Mouse (Mus musculus) hindbrain, embryonic 14.5 days (tissue): ENCODE measurements at regions not wholly inside any gene's neighbourhood (a gene's known extent, or its start where the extent isn't known, plus 50 kb on each side); places are given as distances from the start of the nearest gene placed in this dataset.

Source experiments
- ATAC-seq: fragments of 200-750 bp; cut with Nextera tagmentation; 2 replicates; pipeline ENCODE4 v1.8.0; 2017; ENCODE audit warnings: moderate number of reproducible peaks, mild to moderate bottlenecking, moderate TSS enrichment, moderate library complexity; ENCODE audit not compliant: low FRiP score
- DNase-seq: peaks from one replicate; pipeline ENCODE4 v3.0.0-alpha.2; 2015; ENCODE audit warnings: low spot score
- H3K27ac ChIP-seq: fragments of 300-500 bp; sonication (generic); 2 replicates; pipeline ENCODE4 v1.5.1; 2014; ENCODE audit warnings: mild to moderate bottlenecking, moderate library complexity
- H3K27me3 ChIP-seq: fragments of 300-500 bp; sonication (generic); 2 replicates; pipeline ENCODE4 v1.6.1; 2014; ENCODE audit warnings: mild to moderate bottlenecking, low read length, mixed read lengths; ENCODE audit not compliant: control insufficient read depth, insufficient read depth
- H3K36me3 ChIP-seq: fragments of 300-500 bp; sonication (generic); replicated peaks from 2 replicates; pipeline ENCODE4 v1.6.1; 2014; ENCODE audit not compliant: control insufficient read depth, insufficient read depth
- H3K4me1 ChIP-seq: fragments of 300-500 bp; sonication (generic); replicated peaks from 2 replicates; pipeline ENCODE4 v1.6.1; 2014; ENCODE audit warnings: antibody characterized with exemption, low read length, mixed read lengths; ENCODE audit not compliant: control insufficient read depth, insufficient read depth
- H3K4me2 ChIP-seq: fragments of 300-500 bp; sonication (generic); replicated peaks from 2 replicates; pipeline ENCODE4 v1.6.1; 2014; ENCODE audit warnings: mild to moderate bottlenecking, moderate library complexity
- H3K4me3 ChIP-seq: fragments of 300-500 bp; sonication (generic); replicated peaks from 2 replicates; pipeline ENCODE4 v1.5.1; 2014; ENCODE audit warnings: mild to moderate bottlenecking, low read length
- H3K9ac ChIP-seq: fragments of 300-500 bp; sonication (generic); 2 replicates; pipeline ENCODE4 v1.6.1; 2014
- H3K9me3 ChIP-seq: fragments of 300-500 bp; sonication (generic); 2 replicates; pipeline ENCODE4 v1.6.1; 2016; ENCODE audit warnings: low read length; ENCODE audit not compliant: control insufficient read depth
- WGBS: fragments of 180-500 bp; shearing (Covaris S2); extraction: QIAGEN DNeasy Blood & Tissue Kit; methylation state at CpG from one replicate; pipeline ENCODE4 v1.1.7; 2014; 5-methylcytosine and 5-hydroxymethylcytosine counted together

DNA sequence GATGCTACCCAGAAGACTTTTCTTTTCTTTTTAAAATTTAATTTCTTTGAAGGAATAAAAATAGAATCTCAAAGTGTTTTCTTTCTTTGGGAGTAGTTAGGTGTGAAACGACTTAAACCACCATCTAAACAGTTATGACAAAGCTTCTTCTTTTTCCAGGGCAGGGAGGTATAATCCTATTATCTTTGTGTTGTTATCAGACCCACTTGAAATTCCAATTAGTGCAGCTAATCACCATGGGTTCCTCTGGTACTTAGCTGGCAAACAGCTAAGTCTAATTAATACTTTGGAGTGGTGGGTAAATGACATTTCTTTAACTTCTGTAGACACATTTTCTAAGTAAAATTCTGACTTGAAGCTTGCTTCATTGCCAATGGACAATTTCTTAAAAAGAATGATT, 185.3 kb downstream of the Olfm4 start:
- H3K4me2 ChIP-seq = no peak overlapping the region
- ATAC-seq (no peak), DNase-seq (no peak)
- no peak overlapping the region for H3K9ac ChIP-seq
- no peaks in the 10 kb centered on the region for H3K36me3 ChIP-seq
- H3K4me3 ChIP-seq = no peak overlapping the region
- H3K9me3 ChIP-seq = no peaks in the 10 kb centered on the region
- H3K4me1 ChIP-seq = peaks cover 21% of the 10 kb centered on the region
- H3K27me3 ChIP-seq = no peaks in the 10 kb centered on the region
- H3K27ac ChIP-seq = no peak overlapping the region
- WGBS = 50% methylated on average over 1 of the region's 1 CpGs

DNA sequence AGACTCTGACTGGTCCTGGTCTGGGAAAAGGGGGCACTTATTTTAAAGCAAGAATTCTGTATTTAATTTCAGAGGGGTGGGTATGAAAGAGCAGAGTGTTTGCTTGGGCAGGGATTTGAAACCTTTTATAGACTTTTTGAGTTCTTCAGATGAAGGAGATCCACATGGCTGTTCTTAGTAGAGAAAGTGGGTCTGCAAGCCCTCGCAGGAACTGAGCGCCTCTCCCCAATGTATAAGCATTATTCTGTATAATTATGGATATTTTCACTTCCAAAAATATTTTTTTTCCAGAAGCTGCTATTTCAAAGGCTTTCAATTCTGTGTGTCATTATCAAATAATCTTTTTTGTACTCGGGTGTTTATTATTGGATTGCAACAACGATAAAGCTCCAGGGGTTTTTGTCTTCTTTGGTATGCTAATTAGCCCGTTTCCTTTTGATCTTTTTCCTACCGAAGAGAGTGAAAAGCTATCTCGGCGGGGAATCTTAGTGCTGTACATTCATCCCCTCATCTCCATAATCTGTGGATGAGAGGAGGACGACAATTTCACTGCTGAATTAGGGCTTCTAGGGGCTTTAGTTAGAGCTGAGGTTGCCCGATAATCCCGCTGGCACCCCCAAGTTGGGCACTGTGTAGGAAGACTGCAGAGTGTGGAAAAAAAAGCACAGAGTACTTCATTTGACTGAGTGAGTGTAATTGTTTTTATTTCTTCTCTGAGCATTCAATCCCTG, 186.7 kb downstream of the Olfm4 start:
- Histone ChIP-seq H3K4me2 (peak overlapping the region; percentile 37), H3K4me3 (no peak overlapping the region), H3K9me3 (no peaks in the 10 kb centered on the region), H3K27me3 (no peaks in the 10 kb centered on the region), H3K4me1 (peaks cover 21% of the 10 kb centered on the region), H3K27ac (peak overlapping the region; percentile 52), H3K9ac (no peak overlapping the region), H3K36me3 (no peaks in the 10 kb centered on the region)
- 4% methylated on average over 11 of the region's 11 CpGs for WGBS
- ATAC-seq (no peak), DNase-seq (peak; percentile 36)

DNA sequence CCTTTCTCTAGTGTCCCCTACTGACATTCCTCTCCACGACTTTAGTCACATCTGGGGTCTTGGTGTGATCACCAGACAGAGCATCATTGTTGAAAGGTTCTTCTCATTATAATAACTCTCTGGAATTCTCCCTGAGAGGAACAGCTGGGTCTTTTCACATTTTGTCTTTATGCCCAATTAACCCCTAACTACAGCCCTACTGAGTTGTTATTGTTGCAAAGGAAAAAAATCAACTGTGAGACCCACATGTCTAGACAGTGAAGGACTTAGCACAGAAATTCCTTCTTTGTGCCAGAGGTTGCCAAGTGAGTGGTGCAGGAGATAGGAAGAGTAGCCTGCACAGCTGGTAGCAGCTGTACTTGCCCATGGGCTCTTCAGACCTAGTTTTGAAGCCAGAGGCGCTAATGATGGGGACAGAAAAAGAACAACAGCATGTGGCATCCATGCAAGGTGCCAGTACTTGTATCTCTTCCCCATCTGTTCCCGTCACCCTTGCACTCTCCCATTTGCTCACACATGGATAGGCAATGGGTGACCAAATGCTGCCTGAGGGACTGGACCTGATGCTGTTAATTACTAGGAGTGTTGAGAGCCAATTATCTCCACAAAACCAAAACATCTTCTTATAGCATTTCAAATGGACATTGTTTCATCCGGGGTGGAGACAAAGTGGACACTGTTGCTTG, 189.1 kb downstream of the Olfm4 start:
- H3K9ac ChIP-seq = no peak overlapping the region
- H3K27me3 ChIP-seq = no peaks in the 10 kb centered on the region
- H3K4me3 ChIP-seq = no peak overlapping the region
- H3K4me1 ChIP-seq = peaks cover 21% of the 10 kb centered on the region
- no peaks in the 10 kb centered on the region for H3K9me3 ChIP-seq
- DNase-seq (peak; percentile 25), ATAC-seq (peak; percentile 65; the same call in 1 of the 2 replicates)
- no peak overlapping the region for H3K4me2 ChIP-seq
- WGBS = 25% methylated on average over 4 of the region's 4 CpGs
- no peaks in the 10 kb centered on the region for H3K36me3 ChIP-seq
- no peak overlapping the region for H3K27ac ChIP-seq

DNA sequence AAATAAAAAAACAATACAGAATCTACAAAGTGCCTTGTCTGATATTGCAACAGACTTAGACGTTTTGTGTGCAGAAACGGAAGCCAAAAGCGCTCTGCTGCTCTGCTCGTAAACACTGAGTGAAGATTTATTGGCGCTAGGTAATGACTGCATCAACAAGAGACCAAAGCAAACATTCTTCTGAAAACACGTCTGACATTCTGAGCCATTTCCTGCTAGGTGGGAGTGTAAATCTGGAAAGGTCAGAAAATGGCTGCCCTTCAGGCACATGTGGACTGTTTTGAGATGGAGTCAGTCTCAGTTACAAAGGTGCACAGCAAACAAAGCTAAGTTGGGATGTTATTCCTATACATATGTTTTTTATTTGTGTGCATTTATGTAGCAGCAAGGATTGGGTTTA, 192.6 kb downstream of the Olfm4 start:
- ATAC-seq (no peak), DNase-seq (peak; percentile 27)
- Histone ChIP-seq H3K27ac (no peak overlapping the region), H3K4me2 (no peak overlapping the region), H3K4me3 (no peak overlapping the region), H3K36me3 (no peaks in the 10 kb centered on the region), H3K9ac (no peak overlapping the region), H3K27me3 (no peaks in the 10 kb centered on the region), H3K9me3 (no peaks in the 10 kb centered on the region), H3K4me1 (peaks cover 4% of the 10 kb centered on the region; the same call in 1 of the 2 replicates)
- 60% methylated on average over 6 of the region's 6 CpGs for WGBS

DNA sequence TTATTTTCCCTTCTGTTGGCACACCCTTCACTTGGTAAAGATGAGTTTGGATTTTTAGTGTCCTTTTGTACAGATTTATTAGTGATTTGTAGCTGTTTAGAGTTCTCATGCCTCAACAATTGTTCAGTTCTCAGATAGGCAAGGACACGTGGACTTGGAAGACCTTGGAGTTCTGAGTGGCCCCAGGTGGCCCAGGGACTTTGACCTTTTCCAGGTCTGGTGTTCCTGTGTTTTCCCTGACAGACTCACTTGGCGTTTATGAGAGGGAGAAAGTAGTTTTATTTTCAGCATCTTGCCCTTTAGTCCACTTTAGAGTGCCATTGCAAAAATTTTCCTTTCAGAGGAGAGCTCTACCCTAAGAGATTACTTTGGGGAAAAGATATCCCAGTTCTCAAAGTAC, 211.2 kb downstream of the Olfm4 start:
- Histone ChIP-seq H3K9ac (no peak overlapping the region), H3K4me3 (no peak overlapping the region), H3K27me3 (no peaks in the 10 kb centered on the region), H3K4me2 (no peak overlapping the region), H3K27ac (no peak overlapping the region), H3K4me1 (no peaks in the 10 kb centered on the region), H3K9me3 (no peaks in the 10 kb centered on the region), H3K36me3 (no peaks in the 10 kb centered on the region)
- 55% methylated on average over 2 of the region's 2 CpGs for WGBS
- DNase-seq (no peak), ATAC-seq (no peak)

DNA sequence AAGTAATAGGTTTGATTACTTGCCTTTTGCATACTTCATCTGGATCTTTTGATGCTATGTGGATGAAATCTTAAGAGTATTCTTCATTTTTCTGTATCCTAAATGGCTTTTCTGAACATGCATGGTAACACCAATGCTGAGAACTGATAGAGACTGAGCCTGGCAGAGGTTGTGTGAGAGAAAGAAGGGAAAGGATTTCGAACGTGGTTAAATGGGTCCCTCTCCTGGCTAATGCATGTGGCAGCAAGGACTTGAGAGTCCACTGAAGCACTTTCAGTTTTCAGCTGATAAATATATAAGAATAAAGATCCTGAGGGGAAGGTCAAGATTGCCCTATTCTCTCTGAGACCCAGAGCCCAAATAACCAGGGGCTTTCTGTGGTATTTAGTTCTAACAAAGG, 229.0 kb downstream of the Olfm4 start:
- Histone ChIP-seq H3K27ac (peak overlapping the region; percentile 34), H3K4me2 (no peak overlapping the region), H3K4me1 (no peaks in the 10 kb centered on the region), H3K36me3 (no peaks in the 10 kb centered on the region), H3K9ac (no peak overlapping the region), H3K27me3 (no peaks in the 10 kb centered on the region), H3K4me3 (no peak overlapping the region), H3K9me3 (no peaks in the 10 kb centered on the region)
- DNase-seq (peak; percentile 83), ATAC-seq (peak; percentile 89)
- WGBS = 27% methylated on average over 2 of the region's 2 CpGs

DNA sequence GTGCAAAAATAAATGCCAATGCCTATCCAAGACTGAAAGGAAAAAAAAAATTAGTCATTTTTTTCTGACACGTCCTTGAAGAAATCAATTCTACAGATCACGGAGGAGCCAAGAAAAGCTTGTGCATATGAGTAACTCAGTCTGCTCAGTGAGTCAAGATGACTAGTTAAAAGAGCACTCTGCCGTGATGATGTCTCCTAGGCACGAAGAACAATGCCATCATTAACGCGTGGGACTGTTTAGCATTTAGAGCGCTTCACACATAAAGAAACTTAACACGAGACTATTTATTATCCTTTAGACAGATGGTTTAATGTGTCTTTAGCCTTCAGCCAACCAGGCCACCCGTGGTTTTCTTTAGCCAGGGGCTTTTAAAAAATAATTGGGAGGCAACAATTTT, 229.8 kb downstream of the Olfm4 start:
- Histone ChIP-seq H3K36me3 (no peaks in the 10 kb centered on the region), H3K27me3 (no peaks in the 10 kb centered on the region), H3K4me3 (no peak overlapping the region), H3K4me2 (no peak overlapping the region), H3K27ac (no peak overlapping the region), H3K9me3 (no peaks in the 10 kb centered on the region), H3K4me1 (no peaks in the 10 kb centered on the region), H3K9ac (no peak overlapping the region)
- ATAC-seq (no peak), DNase-seq (no peak)
- 32% methylated on average over 9 of the region's 9 CpGs for WGBS

DNA sequence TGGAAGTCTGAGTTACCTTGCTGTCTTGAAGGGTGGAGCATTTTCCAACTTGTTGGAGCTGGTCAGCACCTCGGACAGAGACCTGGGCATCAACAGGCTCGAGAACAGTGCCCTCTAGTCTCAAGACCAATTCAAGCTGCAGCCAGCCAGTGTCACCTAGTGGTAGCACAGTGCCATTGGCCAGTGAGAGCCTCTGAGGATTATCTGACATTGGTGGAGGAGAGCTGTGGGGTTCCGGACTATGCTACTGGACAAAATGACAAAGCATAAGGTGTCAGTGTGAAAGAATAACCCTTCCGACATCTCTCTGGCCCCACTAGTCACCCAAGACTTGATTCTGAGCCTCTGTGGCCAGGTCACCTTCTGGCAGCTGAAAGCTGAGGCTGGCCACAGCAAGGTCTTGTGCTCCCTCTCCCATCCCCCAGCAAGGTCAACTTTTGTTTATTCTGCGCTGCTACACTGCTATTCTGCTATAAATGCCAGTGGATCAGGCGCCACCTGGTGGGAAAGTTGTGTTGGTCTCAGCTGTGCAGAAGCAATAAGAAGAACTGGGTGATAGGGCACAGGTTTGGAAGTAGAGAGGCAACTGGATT, 232.2 kb downstream of the Olfm4 start:
- WGBS = 16% methylated on average over 6 of the region's 6 CpGs
- ATAC-seq (peak; percentile 71; the same call in 1 of the 2 replicates), DNase-seq (peak; percentile 69)

DNA sequence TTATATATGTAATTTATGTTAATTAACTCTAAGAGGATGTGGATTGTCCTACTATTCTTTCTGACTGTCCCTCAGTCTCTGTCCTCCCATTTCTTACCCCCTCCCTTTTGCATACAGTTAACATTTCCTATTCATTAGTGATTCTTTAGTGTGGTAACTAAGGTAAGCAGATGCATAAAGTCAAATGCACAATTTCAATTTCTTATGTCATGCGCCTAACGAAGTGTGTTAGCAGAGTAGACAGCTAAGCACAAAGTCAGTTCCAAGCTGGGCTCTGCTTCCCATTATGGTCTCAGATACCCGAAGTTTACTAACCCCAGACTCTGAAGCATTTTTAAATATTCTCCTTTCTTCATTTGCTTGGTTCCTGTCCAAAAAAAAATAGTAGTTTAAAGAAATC, 248.2 kb downstream of the Olfm4 start:
- no peak for ATAC-seq
- no peak for DNase-seq
- Histone ChIP-seq H3K9me3 (no peaks in the 10 kb centered on the region), H3K27ac (no peak overlapping the region), H3K4me1 (no peaks in the 10 kb centered on the region), H3K4me3 (no peak overlapping the region), H3K4me2 (no peak overlapping the region), H3K27me3 (no peaks in the 10 kb centered on the region), H3K9ac (no peak overlapping the region), H3K36me3 (no peaks in the 10 kb centered on the region)
- WGBS = 88% methylated on average over 3 of the region's 3 CpGs

More for the DNA sequence above, 232.2 kb downstream of the Olfm4 start:
- H3K4me2 ChIP-seq = no peak overlapping the region
- no peaks in the 10 kb centered on the region for H3K36me3 ChIP-seq
- no peak overlapping the region for H3K27ac ChIP-seq
- no peaks in the 10 kb centered on the region for H3K4me1 ChIP-seq
- no peaks in the 10 kb centered on the region for H3K9me3 ChIP-seq
- no peaks in the 10 kb centered on the region for H3K27me3 ChIP-seq
- no peak overlapping the region for H3K4me3 ChIP-seq
- no peak overlapping the region for H3K9ac ChIP-seq
